Mouse (Mus musculus) MEL (cell line): Measurements from ENCODE around the gene Polr2c. TPM values are rescaled to one million over a fixed set of nuclear protein-coding genes. Genes with fewer than 3 reads are reported as not detected.
A peak's percentile ranks its signal among the peaks of the same experiment; 100 is the strongest.
"Not testable (repeated sequence)": the region's sequence is repeated elsewhere in the genome, so short reads cannot be mapped to it uniquely, and the experiment has no call there.

Source experiments
- DNase-seq: peaks from one replicate; pipeline ENCODE4 v3.0.0; 2011; ENCODE audit warnings: low read depth, low spot score
- H3K27ac ChIP-seq: 2 replicates; pipeline ENCODE4 v1.5.1; 2012; ENCODE audit warnings: low read depth, mild to moderate bottlenecking, control low read depth, low read length, moderate library complexity; ENCODE audit not compliant: control insufficient read depth
- H3K27me3 ChIP-seq, 2 experiments: fragments of 150-350 bp in 1 of 2; sonication (generic) in 1 of 2; 2 replicates each; pipeline ENCODE4 v1.6.1; 2012; ENCODE audit warnings: low read length in 2 of 2, mild to moderate bottlenecking in 2 of 2, improper control_type of control experiment in 1 of 2, moderate library complexity in 1 of 2; ENCODE audit not compliant: insufficient read depth in 2 of 2, control insufficient read depth in 1 of 2
- H3K36me3 ChIP-seq, 2 experiments: 2 replicates each; pipeline ENCODE4 v1.6.1; 2012 to 2014; ENCODE audit warnings: low read length in 2 of 2, improper control_type of control experiment in 1 of 2, inconsistent platforms in 1 of 2, mild to moderate bottlenecking in 1 of 2; ENCODE audit not compliant: insufficient read depth in 2 of 2, control insufficient read depth in 1 of 2
- H3K4me1 ChIP-seq, 2 experiments: fragments of 150-350 bp in 1 of 2; sonication (generic) in 1 of 2; 2 replicates each; pipeline ENCODE4 v1.6.1; 2012; ENCODE audit warnings: low read length in 2 of 2, improper control_type of control experiment in 1 of 2, mild to moderate bottlenecking in 1 of 2; ENCODE audit not compliant: insufficient read depth in 2 of 2, control insufficient read depth in 1 of 2
- H3K4me3 ChIP-seq, 2 experiments: fragments of 150-350 bp in 1 of 2; sonication (generic) in 1 of 2; 2 replicates each; pipeline ENCODE4 v1.5.1; 2012; ENCODE audit warnings: low read depth in 2 of 2, low read length in 2 of 2, mild to moderate bottlenecking in 2 of 2, moderate library complexity in 2 of 2, control low read depth in 1 of 2, improper control_type of control experiment in 1 of 2; ENCODE audit not compliant: control insufficient read depth in 1 of 2, insufficient read depth in 1 of 2
- H3K79me2 ChIP-seq: 2 replicates; pipeline ENCODE4 v1.6.1; 2012; ENCODE audit warnings: mild to moderate bottlenecking, low read length, moderate library complexity; ENCODE audit not compliant: control insufficient read depth, poor library complexity, insufficient read depth
- H3K9ac ChIP-seq: 2 replicates; pipeline ENCODE4 v1.6.1; 2012; ENCODE audit warnings: low read depth, mild to moderate bottlenecking, control low read depth, low read length, moderate library complexity; ENCODE audit not compliant: control insufficient read depth, poor library complexity, severe bottlenecking
- H3K9me3 ChIP-seq: fragments of 150-350 bp; sonication (generic); replicated peaks from 2 replicates; pipeline ENCODE4 v1.6.1; 2012; ENCODE audit warnings: mild to moderate bottlenecking, low read length, improper control_type of control experiment, moderate library complexity; ENCODE audit not compliant: insufficient read depth
- BHLHE40 ChIP-seq: IDR thresholded peaks from 2 replicates; pipeline ENCODE4 v1.6.1; 2012; ENCODE audit warnings: low read depth, mild to moderate bottlenecking, inconsistent platforms, low read length, improper control_type of control experiment, borderline replicate concordance
- CHD2 ChIP-seq: IDR thresholded peaks from 2 replicates; pipeline ENCODE4 v1.6.1; 2011; ENCODE audit warnings: low read length, improper control_type of control experiment
- CTCF ChIP-seq, 3 experiments: IDR thresholded peaks in 2 of 3; conservative IDR thresholded peaks in 1 of 3; 2 replicates each; pipeline ENCODE4 v1.5.1; 2011 to 2012; ENCODE audit warnings: low read length in 3 of 3, low read depth in 2 of 3, mild to moderate bottlenecking in 2 of 3, improper control_type of control experiment in 1 of 3, inconsistent platforms in 1 of 3, mixed read lengths in 1 of 3, moderate library complexity in 1 of 3; ENCODE audit not compliant: control insufficient read depth in 1 of 3, insufficient read depth in 1 of 3, poor library complexity in 1 of 3, severe bottlenecking in 1 of 3
- EP300 ChIP-seq, 2 experiments: IDR thresholded peaks; 2 replicates each; pipeline ENCODE4 v1.6.1; 2011; ENCODE audit warnings: improper control_type of control experiment in 2 of 2, low read length in 2 of 2, low read depth in 1 of 2, mild to moderate bottlenecking in 1 of 2
- HCFC1 ChIP-seq: IDR thresholded peaks from 2 replicates; pipeline ENCODE4 v1.6.1; 2012; ENCODE audit warnings: low read depth, mild to moderate bottlenecking, inconsistent platforms, low read length, improper control_type of control experiment, moderate library complexity
- JUND ChIP-seq: IDR thresholded peaks from 2 replicates; pipeline ENCODE4 v1.6.1; 2011; ENCODE audit warnings: low read depth, mild to moderate bottlenecking, improper control_type of control experiment, low read length
- KAT2A ChIP-seq: conservative IDR thresholded peaks from 2 replicates; pipeline ENCODE4 v1.6.1; 2012; ENCODE audit warnings: low read depth, low read length, improper control_type of control experiment, inconsistent platforms
- MAFK ChIP-seq: IDR thresholded peaks from 2 replicates; pipeline ENCODE4 v1.6.1; 2011; ENCODE audit warnings: low read depth, mild to moderate bottlenecking, low read length, improper control_type of control experiment, borderline replicate concordance
- MEF2A ChIP-seq: IDR thresholded peaks from 2 replicates; pipeline ENCODE4 v1.6.1; 2014; ENCODE audit warnings: low read depth, mild to moderate bottlenecking, inconsistent platforms, low read length, improper control_type of control experiment; ENCODE audit not compliant: poor library complexity, insufficient replicate concordance, severe bottlenecking; ENCODE audit errors: extremely low read depth
- MXI1 ChIP-seq: IDR thresholded peaks from 2 replicates; pipeline ENCODE4 v1.6.1; 2011; ENCODE audit warnings: mild to moderate bottlenecking, low read depth, low read length, improper control_type of control experiment
- MYB ChIP-seq: IDR thresholded peaks from 2 replicates; pipeline ENCODE4 v1.6.1; 2011; ENCODE audit warnings: mild to moderate bottlenecking, low read depth, low read length, improper control_type of control experiment
- MYC ChIP-seq: IDR thresholded peaks from 2 replicates; pipeline ENCODE4 v1.6.1; 2011; ENCODE audit warnings: low read depth, mild to moderate bottlenecking, low read length, improper control_type of control experiment, moderate library complexity
- NELFE ChIP-seq: IDR thresholded peaks from 2 replicates; pipeline ENCODE4 v1.6.1; 2011; ENCODE audit warnings: low read depth, low read length, improper control_type of control experiment
- NRF1 ChIP-seq: IDR thresholded peaks from 2 replicates; pipeline ENCODE4 v1.6.1; 2014; ENCODE audit warnings: low read depth, mild to moderate bottlenecking, inconsistent platforms, low read length, improper control_type of control experiment, moderate library complexity; ENCODE audit not compliant: poor library complexity, insufficient read depth, severe bottlenecking
- POLR2AphosphoS5 ChIP-seq: IDR thresholded peaks from 2 replicates; pipeline ENCODE4 v1.6.1; 2012; ENCODE audit warnings: low read depth, borderline replicate concordance, mild to moderate bottlenecking, inconsistent platforms, low read length, moderate library complexity, mixed read lengths
- SIN3A ChIP-seq: IDR thresholded peaks from 2 replicates; pipeline ENCODE4 v1.6.1; 2012; ENCODE audit warnings: low read length, improper control_type of control experiment, inconsistent platforms
- SMC3 ChIP-seq: IDR thresholded peaks from 2 replicates; pipeline ENCODE4 v1.6.1; 2011; ENCODE audit warnings: low read depth, low read length, improper control_type of control experiment
- TAL1 ChIP-seq: IDR thresholded peaks from 2 replicates; pipeline ENCODE4 v1.6.1; 2012; ENCODE audit warnings: mild to moderate bottlenecking, inconsistent platforms, low read length, moderate library complexity, mixed read lengths
- TBP ChIP-seq: IDR thresholded peaks from 2 replicates; pipeline ENCODE4 v1.8.0; 2011; ENCODE audit warnings: low read depth, low read length, improper control_type of control experiment
- UBTF ChIP-seq: IDR thresholded peaks from 2 replicates; pipeline ENCODE4 v1.6.1; 2012; ENCODE audit warnings: low read depth, mild to moderate bottlenecking, inconsistent platforms, low read length, improper control_type of control experiment, moderate library complexity, borderline replicate concordance; ENCODE audit not compliant: insufficient read depth
- USF1 ChIP-seq: IDR thresholded peaks from 2 replicates; pipeline ENCODE4 v1.6.1; 2014; ENCODE audit warnings: low read depth, mild to moderate bottlenecking, inconsistent platforms, low read length, improper control_type of control experiment, moderate library complexity
- polyA plus RNA-seq, 2 experiments: library from polyadenylated mRNA; stranded (reverse) in 1 of 2; unstranded in 1 of 2; fragments of >175 nt in 1 of 2; fragments of >200 nt in 1 of 2; gene quantifications; 2 replicates each; pipeline versions ENCODE4 v1.2.1 to v1.2.4; 2012; ENCODE audit warnings: low replicate concordance in 2 of 2, low read depth in 1 of 2; ENCODE audit not compliant: insufficient read length in 2 of 2, insufficient read depth in 1 of 2, missing spikeins in 1 of 2
- total RNA-seq: library from RNA; depleted of rRNA; stranded (reverse); fragments of 300-350 nt; gene quantifications from 2 replicates; pipeline ENCODE4 v1.2.3, GENCODE M21; 2012

Gene Polr2c
- total and polyA plus RNA-seq, 3 experiments: 92.5 to 181 (median 151) TPM

GRCm38 (mm10) chr8:94828284-94828683 is 29.0 kb upstream of the Polr2c start:
- Histone ChIP-seq H3K4me1 (no peaks in the 10 kb centered on the region), H3K27me3 (no peaks in the 10 kb centered on the region), H3K4me3 (no peak overlapping the region), H3K27ac (no peak overlapping the region), H3K9me3 (no peaks in the 10 kb centered on the region), H3K9ac (no peak overlapping the region), H3K79me2 (peaks cover 7% of the 10 kb centered on the region; the same call in 1 of the 2 replicates), H3K36me3 (peaks cover 2 to 40% of the 10 kb centered on the region in 2 experiments; a peak in 3 of 4 replicates)
- no peak for TF ChIP-seq USF1
- TF ChIP-seq SMC3: no peak
- no peak for TF ChIP-seq BHLHE40
- no peak for TF ChIP-seq HCFC1
- no peak for TF ChIP-seq NELFE
- no peak for TF ChIP-seq EP300 (IDR thresholded peaks at IDR 0.05; ENCODE audit: low read depth in 1 of 2, low read length in 2 of 2)
- TF ChIP-seq TBP: no peak
- no peak for TF ChIP-seq TAL1
- TF ChIP-seq SIN3A: no peak
- TF ChIP-seq CTCF (IDR thresholded peaks at IDR 0.05 in 2 of 3, conservative IDR thresholded peaks at IDR 0.05 in 1 of 3; ENCODE audit: control insufficient read depth in 1 of 3, insufficient read depth in 1 of 3, low read depth in 2 of 3, low read length in 3 of 3, poor library complexity in 1 of 3, severe bottlenecking in 1 of 3): no peak
- TF ChIP-seq MYB: no peak
- no peak for TF ChIP-seq UBTF
- no peak for TF ChIP-seq JUND
- TF ChIP-seq NRF1: no peak
- TF ChIP-seq POLR2AphosphoS5: no peak
- no peak for TF ChIP-seq MEF2A
- TF ChIP-seq CHD2: no peak
- TF ChIP-seq MYC: no peak
- TF ChIP-seq KAT2A: no peak
- TF ChIP-seq MXI1: no peak
- DNase-seq: no peak

GRCm38 (mm10) chr8:94833901-94834405 is 23.3 kb upstream of the Polr2c start:
- H3K27ac ChIP-seq, H3K9ac ChIP-seq, H3K4me3 ChIP-seq, H3K27me3 ChIP-seq, H3K4me1 ChIP-seq, H3K9me3 ChIP-seq: not testable (repeated sequence)
- peak; percentile 27; the same call in 1 of the 2 replicates for TF ChIP-seq MAFK
- peak; percentile 40 for DNase-seq
- Histone ChIP-seq H3K36me3 (peaks cover 13 to 19% of the 10 kb centered on the region in 2 experiments), H3K79me2 (peaks cover 43% of the 10 kb centered on the region)

GRCm38 (mm10) chr8:94835751-94836150 is 21.5 kb upstream of the Polr2c start:
- not testable (repeated sequence) for H3K4me1 ChIP-seq, H3K4me3 ChIP-seq, H3K9me3 ChIP-seq, DNase-seq, H3K27me3 ChIP-seq, H3K9ac ChIP-seq, H3K27ac ChIP-seq
- Histone ChIP-seq H3K36me3 (peaks cover 14 to 16% of the 10 kb centered on the region in 2 experiments), H3K79me2 (peaks cover 45% of the 10 kb centered on the region)
